Mouse (Mus musculus): ENCODE results near the gene Zfp809. TPM values are rescaled to one million over a fixed set of nuclear protein-coding genes. Genes with fewer than 3 reads are reported as not detected.

Zfp809 gene
- polyA plus RNA-seq, 2 experiments = 4.7 to 6.0 TPM

DNA sequence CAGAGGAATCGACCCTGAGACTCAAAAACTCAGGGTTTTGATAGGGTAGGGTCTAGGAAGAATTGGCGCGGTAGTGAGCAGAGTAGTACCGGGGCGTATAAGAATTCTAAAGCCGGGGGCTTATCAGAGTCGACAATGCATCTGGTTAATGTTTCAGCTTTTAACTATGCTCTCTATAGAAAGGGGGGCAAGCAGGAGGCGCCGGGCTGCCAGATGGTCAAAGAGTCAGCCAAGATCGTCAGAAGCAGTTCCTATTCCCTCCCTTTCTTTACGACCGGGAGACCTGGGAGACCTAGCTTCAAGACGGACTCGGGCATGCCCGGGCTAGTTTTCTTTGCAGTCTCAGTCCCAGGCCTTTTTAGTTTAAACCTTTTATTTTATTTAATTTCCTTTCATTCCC is 1.3 kb downstream of the Zfp809 start:
- Histone ChIP-seq H3K9me3 (ENCODE audit: control insufficient read depth, low read length) (no peaks in the 10 kb centered on the region), H3K9ac (replicated peaks) (no peak overlapping the region)

DNA sequence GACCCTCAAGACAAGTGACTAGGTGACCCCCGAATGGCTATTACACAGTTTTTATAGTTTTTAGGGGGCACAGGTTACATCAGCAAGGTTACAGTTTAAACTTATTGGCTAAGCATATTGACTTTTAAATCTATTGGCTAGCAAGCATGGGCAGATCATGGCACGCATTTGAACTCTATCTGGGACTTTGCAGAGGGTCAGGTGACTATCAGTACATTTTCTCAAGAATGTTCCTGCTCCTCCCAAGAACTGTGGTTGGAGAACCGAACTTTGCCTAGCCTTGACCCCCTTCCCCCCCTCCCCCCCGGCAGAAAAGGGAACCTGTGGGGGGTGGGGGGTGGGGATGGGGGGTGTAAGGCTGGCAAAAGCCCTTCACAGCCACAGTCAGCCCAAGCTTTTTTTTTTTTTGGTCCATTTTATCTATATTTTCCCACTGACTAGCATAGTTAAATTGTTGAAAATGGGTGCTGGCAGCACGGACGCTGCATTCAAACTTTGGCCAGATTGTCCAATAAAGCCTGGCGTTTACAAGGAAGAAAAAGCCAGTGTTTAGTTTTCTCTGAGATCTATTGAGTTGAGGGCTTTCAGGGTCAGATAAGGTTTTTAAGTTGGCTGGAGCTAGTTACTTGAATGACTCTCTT is 4.0 kb downstream of the Zfp809 start:
- Histone ChIP-seq H3K9ac (replicated peaks) (no peak overlapping the region), H3K27ac (no peak overlapping the region), H3K9me3 (ENCODE audit: control insufficient read depth, low read length) (no peaks in the 10 kb centered on the region), H3K36me3 (replicated peaks; ENCODE audit: control insufficient read depth, insufficient read depth, low read depth) (no peaks in the 10 kb centered on the region), H3K4me2 (ENCODE audit: low read depth) (no peak overlapping the region), H3K27me3 (ENCODE audit: control insufficient read depth, insufficient read depth, low read length) (no peaks in the 10 kb centered on the region), H3K4me1 (replicated peaks; ENCODE audit: control insufficient read depth in 2 of 2, insufficient read depth in 2 of 2, low read length in 1 of 2) (no peaks in the 10 kb centered on the region; a peak in 1 of 4 replicates), H3K4me3 (ENCODE audit: insufficient read depth in 1 of 2, low read depth in 2 of 2, low read length in 2 of 2) (no peak overlapping the region)
- DNase-seq (ENCODE audit: low read depth in 3 of 3, low spot score in 3 of 3) (no peak), ATAC-seq (ENCODE audit: insufficient read depth) (no peak)
- TF ChIP-seq CTCF (IDR thresholded peaks at IDR 0.05; ENCODE audit: low read depth) (no peak), EP300 (IDR thresholded peaks at IDR 0.05; ENCODE audit: low read depth) (no peak)
- WGBS (ENCODE audit: insufficient replicate concordance) = 50% methylated on average over 7 of the region's 7 CpGs

More for the DNA sequence above, 1.3 kb downstream of the Zfp809 start:
- no peak for ATAC-seq (ENCODE audit: insufficient read depth)
- no peaks in the 10 kb centered on the region for H3K27me3 ChIP-seq (ENCODE audit: control insufficient read depth, insufficient read depth, low read length)
- no peaks in the 10 kb centered on the region for H3K36me3 ChIP-seq (replicated peaks; ENCODE audit: control insufficient read depth, insufficient read depth, low read depth)
- no peak overlapping the region for H3K4me3 ChIP-seq (ENCODE audit: insufficient read depth in 1 of 2, low read depth in 2 of 2, low read length in 2 of 2)
- WGBS (ENCODE audit: insufficient replicate concordance) = 89% methylated on average over 15 of the region's 15 CpGs
- no peak for DNase-seq (ENCODE audit: low read depth in 3 of 3, low spot score in 3 of 3)
- H3K4me1 ChIP-seq (replicated peaks; ENCODE audit: control insufficient read depth in 2 of 2, insufficient read depth in 2 of 2, low read length in 1 of 2) = no peaks in the 10 kb centered on the region; a peak in 1 of 4 replicates
- H3K27ac ChIP-seq = no peak overlapping the region
- no peak overlapping the region for H3K4me2 ChIP-seq (ENCODE audit: low read depth)
- no peak for TF ChIP-seq CTCF (IDR thresholded peaks at IDR 0.05; ENCODE audit: low read depth)
- TF ChIP-seq EP300 (IDR thresholded peaks at IDR 0.05; ENCODE audit: low read depth) = no peak

DNA sequence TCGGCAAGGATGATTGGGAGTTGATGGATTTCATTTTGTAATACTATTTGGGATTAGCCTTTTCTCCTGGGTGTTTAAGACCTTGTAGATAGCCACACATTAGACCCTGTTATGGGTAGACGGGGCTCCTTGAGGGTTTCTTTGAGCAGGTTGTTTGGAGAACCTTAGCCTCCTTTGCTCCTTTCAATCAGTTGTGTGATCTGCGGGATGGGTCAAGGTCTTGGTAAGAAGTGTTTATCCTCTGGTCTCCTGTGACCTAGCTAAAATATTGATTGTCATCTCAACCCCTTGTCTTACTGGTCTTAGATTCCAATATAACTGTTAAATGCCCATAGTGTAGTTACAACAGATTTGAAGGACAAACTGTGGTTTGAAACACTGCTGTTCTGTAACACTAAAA is 4.5 kb downstream of the Zfp809 start:
- no peak overlapping the region for H3K4me2 ChIP-seq (ENCODE audit: low read depth)
- peaks cover 2% of the 10 kb centered on the region for H3K36me3 ChIP-seq (replicated peaks; ENCODE audit: control insufficient read depth, insufficient read depth, low read depth)
- DNase-seq (ENCODE audit: low read depth in 3 of 3, low spot score in 3 of 3) = no peak
- ATAC-seq (ENCODE audit: insufficient read depth) = no peak
- WGBS (ENCODE audit: insufficient replicate concordance) = 70% methylated on average over 3 of the region's 3 CpGs
- no peaks in the 10 kb centered on the region; a peak in 1 of 4 replicates for H3K4me1 ChIP-seq (replicated peaks; ENCODE audit: control insufficient read depth in 2 of 2, insufficient read depth in 2 of 2, low read length in 1 of 2)
- no peaks in the 10 kb centered on the region for H3K9me3 ChIP-seq (ENCODE audit: control insufficient read depth, low read length)
- H3K4me3 ChIP-seq (ENCODE audit: insufficient read depth in 1 of 2, low read depth in 2 of 2, low read length in 2 of 2) = no peak overlapping the region
- no peak overlapping the region for H3K27ac ChIP-seq
- H3K27me3 ChIP-seq (ENCODE audit: control insufficient read depth, insufficient read depth, low read length) = no peaks in the 10 kb centered on the region
- TF ChIP-seq EP300 (IDR thresholded peaks at IDR 0.05; ENCODE audit: low read depth) (no peak), CTCF (IDR thresholded peaks at IDR 0.05; ENCODE audit: low read depth) (no peak)
- H3K9ac ChIP-seq (replicated peaks) = no peak overlapping the region

DNA sequence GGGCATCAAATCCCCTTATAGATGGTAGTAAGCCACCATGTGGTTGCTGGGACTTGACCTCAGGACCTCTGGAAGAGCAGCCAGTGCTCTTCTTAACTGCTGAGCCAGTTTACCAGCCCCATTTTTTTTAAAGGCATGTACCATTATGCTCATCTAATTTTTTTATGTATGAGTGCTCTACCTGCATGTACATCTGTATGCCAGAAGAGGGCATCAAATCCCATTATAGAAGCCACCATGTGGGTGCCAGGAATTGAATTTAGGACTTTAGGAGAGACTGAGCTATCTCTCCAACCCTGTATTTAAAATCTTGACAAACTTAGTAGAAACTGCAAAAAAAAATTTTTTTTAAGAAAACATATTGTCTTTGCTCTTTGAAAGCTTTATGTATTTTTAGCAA is 5.0 kb downstream of the Zfp809 start:
- peak in 2 of 3 experiments; percentile 10 to 17 for DNase-seq (ENCODE audit: low read depth in 3 of 3, low spot score in 3 of 3)

DNA sequence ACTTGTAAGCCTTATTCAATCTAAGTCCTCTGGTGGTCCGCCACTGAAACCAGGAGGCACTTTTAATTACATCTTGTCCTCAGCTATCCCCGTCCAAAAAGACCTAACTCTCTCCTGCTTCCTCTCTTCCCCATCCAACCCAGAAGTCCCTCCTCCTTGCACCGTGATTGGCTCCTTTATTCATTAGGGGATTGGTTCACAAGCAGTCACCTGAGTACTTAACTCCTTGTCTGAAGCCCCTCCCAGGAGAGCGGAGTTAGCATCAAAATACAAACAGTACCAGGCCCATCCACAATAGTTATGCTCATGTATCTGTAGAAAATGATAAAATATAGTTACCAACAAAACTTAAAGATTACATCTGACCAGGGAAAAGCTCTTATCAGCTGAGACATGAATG is 14.5 kb downstream of the Zfp809 start:
- Histone ChIP-seq H3K9ac (replicated peaks) (no peak overlapping the region), H3K4me1 (replicated peaks; ENCODE audit: control insufficient read depth in 2 of 2, insufficient read depth in 2 of 2, low read length in 1 of 2) (no peaks in the 10 kb centered on the region), H3K27ac (no peak overlapping the region), H3K27me3 (ENCODE audit: control insufficient read depth, insufficient read depth, low read length) (no peaks in the 10 kb centered on the region), H3K9me3 (ENCODE audit: control insufficient read depth, low read length) (no peaks in the 10 kb centered on the region), H3K36me3 (replicated peaks; ENCODE audit: control insufficient read depth, insufficient read depth, low read depth) (peaks cover 41% of the 10 kb centered on the region), H3K4me2 (ENCODE audit: low read depth) (no peak overlapping the region), H3K4me3 (ENCODE audit: insufficient read depth in 1 of 2, low read depth in 2 of 2, low read length in 2 of 2) (no peak overlapping the region)
- DNase-seq (ENCODE audit: low read depth in 3 of 3, low spot score in 3 of 3) (no peak), ATAC-seq (ENCODE audit: insufficient read depth) (no peak)
- TF ChIP-seq CTCF (IDR thresholded peaks at IDR 0.05; ENCODE audit: low read depth) (no peak), EP300 (IDR thresholded peaks at IDR 0.05; ENCODE audit: low read depth) (no peak)
- WGBS (ENCODE audit: insufficient replicate concordance) = 89% methylated on average over 4 of the region's 4 CpGs

More for the DNA sequence above, 5.0 kb downstream of the Zfp809 start:
- Histone ChIP-seq H3K27ac (no peak overlapping the region), H3K4me3 (ENCODE audit: insufficient read depth in 1 of 2, low read depth in 2 of 2, low read length in 2 of 2) (no peak overlapping the region), H3K9ac (replicated peaks) (no peak overlapping the region), H3K4me1 (replicated peaks; ENCODE audit: control insufficient read depth in 2 of 2, insufficient read depth in 2 of 2, low read length in 1 of 2) (no peaks in the 10 kb centered on the region; a peak in 1 of 4 replicates), H3K4me2 (ENCODE audit: low read depth) (no peak overlapping the region), H3K36me3 (replicated peaks; ENCODE audit: control insufficient read depth, insufficient read depth, low read depth) (peaks cover 7% of the 10 kb centered on the region), H3K27me3 (ENCODE audit: control insufficient read depth, insufficient read depth, low read length) (no peaks in the 10 kb centered on the region), H3K9me3 (ENCODE audit: control insufficient read depth, low read length) (no peaks in the 10 kb centered on the region)
- no peak for ATAC-seq (ENCODE audit: insufficient read depth)
- TF ChIP-seq CTCF (IDR thresholded peaks at IDR 0.05; ENCODE audit: low read depth) (peak; percentile 38; the same call in 1 of the 2 replicates), EP300 (IDR thresholded peaks at IDR 0.05; ENCODE audit: low read depth) (no peak)
